Mouse (Mus musculus) central nervous system, embryonic 18 days (tissue): Measurements from ENCODE around the gene Slc4a3. TPM values are rescaled to one million over a fixed set of nuclear protein-coding genes. Genes with fewer than 3 reads are reported as not detected.

ENCODE experiments used
- polyA plus RNA-seq: library from polyadenylated mRNA; depleted of rRNA; stranded (reverse); fragments of >200 nt; gene quantifications from 2 replicates; pipeline ENCODE4 v1.2.3, GENCODE M21; 2012; rRNA removed

The Slc4a3 gene
- polyA plus RNA-seq = 68.3 and 70.8 TPM in 2 replicates

GRCm38 (mm10) chr1:75545965-75546956 lies at the start of gene Slc4a3:
TSS of gene Slc4a3 (plus strand) at chr1:75546266.

GRCm38 (mm10) chr1:75505956-75506831 lies 39.9 kb upstream of the Slc4a3 start, which contains the start of gene Obsl1:
TSS of gene Obsl1 (minus strand) at chr1:75506452.

GRCm38 (mm10) chr1:75507006-75507405 lies 39.1 kb upstream of the Slc4a3 start, which contains the start of gene Inha:
TSS of gene Inha (plus strand) at chr1:75507077.

GRCm38 (mm10) chr1:75521321-75522031 lies 24.6 kb upstream of the Slc4a3 start, which contains the start of gene Stk11ip:
TSS of gene Stk11ip (plus strand) at chr1:75521529.

Other genes with a start within 250 kb of the Slc4a3 start
- gene Dnpep, start 228.3 kb upstream of the Slc4a3 start, polyA plus RNA-seq = 151 and 153 TPM in 2 replicates
- gene Des, start 185.9 kb upstream of the Slc4a3 start, polyA plus RNA-seq = 1.0 and 9.6 TPM in 2 replicates
- gene Speg, start 171.0 kb upstream of the Slc4a3 start, polyA plus RNA-seq = 69.0 and 70.9 TPM in 2 replicates
- 103 and 111 TPM in 2 replicates for gene Gmppa, start 110.3 kb upstream of the Slc4a3 start, polyA plus RNA-seq
- 15.3 and 15.9 TPM in 2 replicates for gene Asic4, start 95.8 kb upstream of the Slc4a3 start, polyA plus RNA-seq
- gene Chpf, start 67.0 kb upstream of the Slc4a3 start, polyA plus RNA-seq = 61.1 and 64.1 TPM in 2 replicates
- gene Tmem198, start 66.7 kb upstream of the Slc4a3 start, polyA plus RNA-seq = 39.7 and 43.7 TPM in 2 replicates
- 39.6 and 49.3 TPM in 2 replicates for gene Obsl1, start 39.8 kb upstream of the Slc4a3 start, polyA plus RNA-seq
- gene Inha, start 39.2 kb upstream of the Slc4a3 start, polyA plus RNA-seq = 81.7 and 92.2 TPM in 2 replicates
- 31.8 and 33.5 TPM in 2 replicates for gene Stk11ip, start 24.7 kb upstream of the Slc4a3 start, polyA plus RNA-seq